ENCODE assay signal across 8 mouse cellular contexts in the genomic region with DNA sequence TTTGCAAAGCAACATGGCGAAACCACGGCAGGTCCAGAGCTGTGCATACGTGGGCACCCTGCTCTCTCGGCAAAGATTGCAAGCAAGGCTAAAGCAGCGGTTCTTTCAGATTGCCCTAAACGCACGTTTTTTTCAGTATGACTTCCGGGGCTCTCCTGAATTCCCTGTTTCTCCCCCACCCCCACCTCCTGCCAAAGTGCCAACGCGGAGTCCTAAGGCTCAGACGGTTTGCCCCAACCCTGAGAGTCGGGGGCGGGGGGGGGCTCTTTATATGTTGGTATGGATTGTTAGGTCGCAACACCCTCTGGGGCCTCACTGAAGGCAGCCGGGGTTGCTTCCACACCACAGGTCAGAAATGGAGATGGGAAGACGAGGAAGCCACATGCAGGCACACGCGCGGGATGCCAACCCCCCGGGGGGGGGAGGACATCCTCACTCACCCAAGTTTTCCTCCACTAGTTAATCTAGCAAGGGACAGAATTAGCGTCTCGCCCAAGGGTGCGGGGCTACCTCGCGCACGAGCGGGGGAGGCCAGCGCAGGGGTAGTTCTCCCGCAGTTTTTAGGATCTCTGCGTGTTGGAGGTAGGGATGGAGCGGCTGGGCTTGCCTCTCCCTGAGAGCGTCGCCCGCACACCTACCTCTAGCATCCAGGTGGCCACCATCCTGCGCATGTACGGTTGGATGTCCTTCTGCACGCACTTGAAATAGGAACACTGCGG. TPM values are rescaled to one million over a fixed set of nuclear protein-coding genes. Genes with fewer than 3 reads are reported as not detected.
DNase-seq lines count a peak whose midpoint lies in the region; ATAC-seq and TF ChIP-seq lines count a peak whose summit lies in the region.

No protein-coding gene starts in this region.

- ATAC-seq in CD4-positive, CD25-positive, alpha-beta regulatory T cell, adult 4 months: no peak
- ATAC-seq in heart, embryonic 15.5 days (replicated peaks; ENCODE audit: insufficient number of reproducible peaks, insufficient read depth, low FRiP score, low read depth): no peak
- ATAC-seq in limb, embryonic 13.5 days (ENCODE audit: low FRiP score, low read depth): no peak

- peak; percentile 57 for DNase-seq in CD4-positive, CD25-positive, alpha-beta regulatory T cell, adult 2 months (ENCODE audit: low read depth, low spot score)
- peak; percentile 61 for DNase-seq in 3134 (ENCODE audit: extremely low read depth, insufficient read length, low spot score)
- DNase-seq in layer of hippocampus, postnatal 25 days (ENCODE audit: extremely low spot score in 1 of 2, low spot score in 1 of 2): no peak

- TF ChIP-seq POLR2A in cortical plate, adult 2 months (IDR thresholded peaks at IDR 0.05; ENCODE audit: extremely low read depth, insufficient read depth, low read length): peak; percentile 40; the same call in 1 of the 2 replicates
- peak; percentile 2 for TF ChIP-seq POLR2A in myocyte (IDR thresholded peaks at IDR 0.05; ENCODE audit: insufficient read length, low read depth)

- H3K4me3 ChIP-seq in cortical plate, adult 2 months (ENCODE audit: insufficient read depth, low read length): peak overlapping the region; percentile 88
- H3K4me3 ChIP-seq in heart, embryonic 15.5 days: peak overlapping the region; percentile 89
- peak overlapping the region; percentile 92 for H3K4me3 ChIP-seq in limb, embryonic 13.5 days
- peak overlapping the region; percentile 73 for H3K4me3 ChIP-seq in myocyte

- H3K27me3 ChIP-seq in heart, embryonic 15.5 days: no peaks in the 10 kb centered on the region
- H3K27me3 ChIP-seq in limb, embryonic 13.5 days: no peaks in the 10 kb centered on the region
- H3K27me3 ChIP-seq in myocyte (ENCODE audit: control insufficient read depth, insufficient read depth, insufficient read length): peaks cover 53% of the 10 kb centered on the region

- no peaks in the 10 kb centered on the region for H3K79me2 ChIP-seq in myocyte (ENCODE audit: control insufficient read depth, insufficient read depth)

- H3K9me3 ChIP-seq in heart, embryonic 15.5 days (replicated peaks): no peaks in the 10 kb centered on the region
- no peaks in the 10 kb centered on the region for H3K9me3 ChIP-seq in limb, embryonic 13.5 days

- peaks cover 7% of the 10 kb centered on the region for H3K36me3 ChIP-seq in heart, embryonic 15.5 days
- peaks cover 21% of the 10 kb centered on the region for H3K36me3 ChIP-seq in limb, embryonic 13.5 days
- H3K36me3 ChIP-seq in myocyte (ENCODE audit: control insufficient read depth, insufficient read depth): no peaks in the 10 kb centered on the region

- peaks cover 2% of the 10 kb centered on the region; the same call in 1 of the 2 replicates for H3K4me1 ChIP-seq in cortical plate, adult 2 months (ENCODE audit: control insufficient read depth, insufficient read depth, low read length)
- peaks cover 69% of the 10 kb centered on the region for H3K4me1 ChIP-seq in heart, embryonic 15.5 days (replicated peaks)
- H3K4me1 ChIP-seq in limb, embryonic 13.5 days: peaks cover 58% of the 10 kb centered on the region

- WGBS in heart, embryonic 15.5 days: under 1% methylated on average over 38 of the region's 38 CpGs
- WGBS in limb, embryonic 13.5 days: under 1% methylated on average over 38 of the region's 38 CpGs

- H3K4me2 ChIP-seq in heart, embryonic 15.5 days: peak overlapping the region; percentile 92
- peak overlapping the region; percentile 88 for H3K4me2 ChIP-seq in limb, embryonic 13.5 days (replicated peaks)
- H3K4me2 ChIP-seq in myocyte (ENCODE audit: low read depth): peak overlapping the region; percentile 84

- no peak for TF ChIP-seq CTCF in cortical plate, adult 2 months (IDR thresholded peaks at IDR 0.05; ENCODE audit: extremely low read depth, insufficient read depth, low read length)

- H3ac ChIP-seq in myocyte (ENCODE audit: control insufficient read depth, insufficient read length): peak overlapping the region; percentile 1

- peak overlapping the region; percentile 88 for H3K9ac ChIP-seq in heart, embryonic 15.5 days
- peak overlapping the region; percentile 98 for H3K9ac ChIP-seq in limb, embryonic 13.5 days

- peak overlapping the region; percentile 87 for H3K27ac ChIP-seq in cortical plate, adult 2 months (ENCODE audit: insufficient read depth, low read length)
- peak overlapping the region; percentile 88 for H3K27ac ChIP-seq in heart, embryonic 15.5 days
- H3K27ac ChIP-seq in limb, embryonic 13.5 days: peak overlapping the region; percentile 98

TF ChIP-seq in myocyte, 11 proteins besides CTCF, POLR2A, EP300 and RAD21:
- TF ChIP-seq MYOG (IDR thresholded peaks at IDR 0.05; ENCODE audit: control insufficient read depth in 1 of 3, insufficient read depth in 1 of 3, insufficient read length in 2 of 3, low read depth in 2 of 3) (no peak), POLR2AphosphoS2 (IDR thresholded peaks at IDR 0.05; ENCODE audit: insufficient read length, low read depth) (no peak), CEBPB (IDR thresholded peaks at IDR 0.05; ENCODE audit: insufficient read depth, poor library complexity, severe bottlenecking) (no peak), TCF3 (IDR thresholded peaks at IDR 0.05; ENCODE audit: insufficient read length, low read depth) (no peak), SRF (IDR thresholded peaks at IDR 0.05; ENCODE audit: control insufficient read depth, insufficient read length, low read depth) (no peak), MAX (IDR thresholded peaks at IDR 0.05; ENCODE audit: low read depth) (no peak), TCF12 (IDR thresholded peaks at IDR 0.05; ENCODE audit: insufficient read depth, poor library complexity, severe bottlenecking) (no peak), REST (IDR thresholded peaks at IDR 0.05; ENCODE audit: insufficient read depth, insufficient read length) (no peak), E2F4 (IDR thresholded peaks at IDR 0.05; ENCODE audit: insufficient read depth) (no peak), USF1 (IDR thresholded peaks at IDR 0.05; ENCODE audit: low read depth) (no peak), MYOD1 (IDR thresholded peaks at IDR 0.05; ENCODE audit: control insufficient read depth in 1 of 3, insufficient read length in 2 of 3, low read depth in 2 of 3) (no peak)

RNA-seq across cellular contexts. Expression of a gene that starts 1.9 kb away (rescaled TPM):
- 100 to 1,000 TPM; 616 to 775 TPM for polyA plus RNA-seq in CD4-positive, CD25-positive, alpha-beta regulatory T cell, adult 4 months (2017; shearing (Covaris generic))
- polyA plus RNA-seq in cortical plate, adult 2 months (2012; rRNA removed): 42.3 and 43.6 TPM in 2 replicates
- 482 and 541 TPM in 2 replicates for polyA plus RNA-seq in heart, embryonic 15.5 days (2015; fragmentation: Nextera tagmentation; extraction: Ambion mirVana)
- polyA plus RNA-seq in limb, embryonic 13.5 days (2015; fragmentation: Nextera tagmentation; extraction: Ambion mirVana): 1,475 and 1,588 TPM in 2 replicates
- polyA plus RNA-seq in myocyte (2012; fragmentation: generic; extraction: Trizol): 13.9 TPM
- total RNA-seq in layer of hippocampus, postnatal 25 days (2021): 100 to 1,000 TPM; 137 to 150 TPM

RNA-seq across cellular contexts. Expression of a gene that starts 40.7 kb away (rescaled TPM):
- 10 to 100 TPM in 1 of 2 experiments, 1 to 10 TPM in 1; 7.6 to 10.6 TPM for polyA plus RNA-seq in CD4-positive, CD25-positive, alpha-beta regulatory T cell, adult 4 months (2017; shearing (Covaris generic))
- 18.5 and 18.7 TPM in 2 replicates for polyA plus RNA-seq in cortical plate, adult 2 months (2012; rRNA removed)
- 6.2 and 7.8 TPM in 2 replicates for polyA plus RNA-seq in heart, embryonic 15.5 days (2015; fragmentation: Nextera tagmentation; extraction: Ambion mirVana)
- polyA plus RNA-seq in limb, embryonic 13.5 days (2015; fragmentation: Nextera tagmentation; extraction: Ambion mirVana): 3.1 and 3.6 TPM in 2 replicates
- polyA plus RNA-seq in myocyte (2012; fragmentation: generic; extraction: Trizol): 4.7 TPM
- 10 to 100 TPM; 26.3 to 27.9 TPM for total RNA-seq in layer of hippocampus, postnatal 25 days (2021)

Comparison
In these comparisons a context has a peak if more than half of its experiments do, and no peak if none do; other contexts are left out.
1. DNase-seq: peak in CD4-positive, CD25-positive, alpha-beta regulatory T cell, adult 2 months (single experiment) and 3134 (single experiment); none in layer of hippocampus, postnatal 25 days (0 of 2).
2. RNA of a gene that starts 1.9 kb away (polyA plus RNA-seq): 1,475 to 1,588 TPM in limb, embryonic 13.5 days, 616 to 775 TPM in CD4-positive, CD25-positive, alpha-beta regulatory T cell, adult 4 months and 482 to 541 TPM in heart, embryonic 15.5 days; 42.3 to 43.6 TPM in cortical plate, adult 2 months and 13.9 TPM in myocyte (single experiment); every median in the first group is over 10 times any median in the second.
3. Peak in every context shown above with its lines, with median percentiles within 50 percentile points of each other: H3K27ac ChIP-seq, H3K4me3 ChIP-seq and H3K4me2 ChIP-seq.